Mouse (Mus musculus) olfactory bulb, adult 2 months (tissue): ENCODE measurements around the gene Uaca.

Source experiments
- CTCF ChIP-seq: fragments of 200-500 bp; IDR thresholded peaks from 2 replicates; pipeline ENCODE4 v1.5.1; 2012; ENCODE audit warnings: low read depth, mild to moderate bottlenecking, low read length, moderate library complexity; ENCODE audit not compliant: insufficient read depth
- POLR2A ChIP-seq: fragments of 200-500 bp; IDR thresholded peaks from 2 replicates; pipeline ENCODE4 v1.6.1; 2012; ENCODE audit warnings: mild to moderate bottlenecking, low read depth, low read length, moderate library complexity; ENCODE audit not compliant: insufficient read depth

GRCm38 (mm10) chr9:60746561-60746960 lies 47.8 kb upstream of the Uaca start:
- TF ChIP-seq CTCF, result no peak
- TF ChIP-seq POLR2A, result no peak
